Mouse (Mus musculus): ENCODE results near the gene 4930512M02Rik.

The 4930512M02Rik gene

GRCm38 (mm10) chr11:11564266-11565044, 63.2 kb downstream of the 4930512M02Rik start:
- peak; percentile 66 to 81 for DNase-seq

- DNase-seq = no peak
Measured at GRCm38 (mm10) chr11:11561118-11561517, 66.5 kb downstream of the 4930512M02Rik start.

GRCm38 (mm10) chr11:11559099-11559686, 68.4 kb downstream of the 4930512M02Rik start:
- DNase-seq = no peak

- DNase-seq = no peak
Measured at GRCm38 (mm10) chr11:11558662-11559061, 69.0 kb downstream of the 4930512M02Rik start.

- peak; percentile 74 to 84 for DNase-seq
Measured at GRCm38 (mm10) chr11:11557173-11557967, 70.3 kb downstream of the 4930512M02Rik start.

- DNase-seq = peak in 1 of 2 experiments; percentile 48
Measured at GRCm38 (mm10) chr11:11556186-11556585, 71.4 kb downstream of the 4930512M02Rik start.

- DNase-seq = no peak
Measured at GRCm38 (mm10) chr11:11555563-11555962, 72.1 kb downstream of the 4930512M02Rik start.

- no peak for DNase-seq
Measured at GRCm38 (mm10) chr11:11547597-11548240, 79.9 kb downstream of the 4930512M02Rik start.

GRCm38 (mm10) chr11:11546903-11547511, 80.6 kb downstream of the 4930512M02Rik start:
- DNase-seq = no peak

GRCm38 (mm10) chr11:11545948-11546347, 81.7 kb downstream of the 4930512M02Rik start:
- DNase-seq = no peak
